8 mouse cellular contexts compared by ENCODE assay signal in genomic region chr4:149955631-149956030, GRCm38 (mm10). TPM values are rescaled to one million over a fixed set of nuclear protein-coding genes. Genes with fewer than 3 reads are reported as not detected.
DNase-seq lines count a peak whose midpoint lies in the region; ATAC-seq lines count a peak whose summit lies in the region.

No protein-coding gene starts in this region.

- peaks cover 5% of the 10 kb centered on the region for H3K4me1 ChIP-seq in lung, embryonic 16.5 days (replicated peaks; ENCODE audit: control insufficient read depth, insufficient read depth, low read length)
- peaks cover 18% of the 10 kb centered on the region for H3K4me1 ChIP-seq in forebrain, embryonic 12.5 days
- H3K4me1 ChIP-seq in limb, embryonic 10.5 days, result peaks cover 49% of the 10 kb centered on the region
- H3K4me1 ChIP-seq in neural tube, embryonic 14.5 days (ENCODE audit: control insufficient read depth, insufficient read depth, low read length), result no peaks in the 10 kb centered on the region

- H3K4me3 ChIP-seq in lung, embryonic 16.5 days (ENCODE audit: low read length), result peak overlapping the region; percentile 41
- H3K4me3 ChIP-seq in forebrain, embryonic 12.5 days (replicated peaks), result peak overlapping the region; percentile 65
- H3K4me3 ChIP-seq in limb, embryonic 10.5 days, result peak overlapping the region; percentile 79
- H3K4me3 ChIP-seq in neural tube, embryonic 14.5 days (ENCODE audit: low read depth, low read length), result peak overlapping the region; percentile 50; the same call in 1 of the 2 replicates

- 9% methylated on average over 15 of the region's 15 CpGs for WGBS in lung, embryonic 16.5 days
- WGBS in forebrain, embryonic 12.5 days, result 17% methylated on average over 15 of the region's 15 CpGs
- 19% methylated on average over 15 of the region's 15 CpGs for WGBS in limb, embryonic 10.5 days
- WGBS in neural tube, embryonic 14.5 days, result 18% methylated on average over 15 of the region's 15 CpGs

- peak overlapping the region; percentile 78 for H3K4me2 ChIP-seq in lung, embryonic 16.5 days (ENCODE audit: low read depth, low read length)
- peak overlapping the region; percentile 99 for H3K4me2 ChIP-seq in forebrain, embryonic 12.5 days
- H3K4me2 ChIP-seq in neural tube, embryonic 14.5 days (ENCODE audit: low read depth, low read length), result peak overlapping the region; percentile 96

- peaks cover 16% of the 10 kb centered on the region for H3K27me3 ChIP-seq in lung, embryonic 16.5 days (ENCODE audit: control insufficient read depth, insufficient read depth, low read depth, low read length)
- peaks cover 62% of the 10 kb centered on the region for H3K27me3 ChIP-seq in forebrain, embryonic 12.5 days
- H3K27me3 ChIP-seq in limb, embryonic 10.5 days (ENCODE audit: low read depth, poor library complexity, severe bottlenecking), result peaks cover 42% of the 10 kb centered on the region
- peaks cover 10% of the 10 kb centered on the region for H3K27me3 ChIP-seq in neural tube, embryonic 14.5 days (ENCODE audit: control insufficient read depth, insufficient read depth, low read length)

- no peak overlapping the region for H3K27ac ChIP-seq in lung, embryonic 16.5 days (ENCODE audit: low read length)
- H3K27ac ChIP-seq in forebrain, embryonic 12.5 days, result no peak overlapping the region
- no peak overlapping the region for H3K27ac ChIP-seq in limb, embryonic 10.5 days
- no peak overlapping the region for H3K27ac ChIP-seq in neural tube, embryonic 14.5 days (ENCODE audit: low read depth, low read length)

- DNase-seq in lung, postnatal 36 days, result no peak
- no peak for DNase-seq in limb, embryonic 10.5 days (ENCODE audit: low spot score)
- no peak for DNase-seq in right cerebral cortex, postnatal 25 days
- no peak for DNase-seq in testis, postnatal 10 days (ENCODE audit: low spot score)
- no peak for DNase-seq in gastrocnemius, postnatal 36 days

- intact Hi-C loops in gastrocnemius, postnatal 36 days (cut with DNase I), result loop anchor here (2.0 to 5.0 kb wide), 2 partner anchors 65 to 203 kb away; no protein-coding TSS in a partner anchor

- H3K36me3 ChIP-seq in lung, embryonic 16.5 days (ENCODE audit: control insufficient read depth, insufficient read depth, low read length), result no peaks in the 10 kb centered on the region
- H3K36me3 ChIP-seq in forebrain, embryonic 12.5 days (replicated peaks), result no peaks in the 10 kb centered on the region
- peaks cover 4% of the 10 kb centered on the region; the same call in 1 of the 2 replicates for H3K36me3 ChIP-seq in limb, embryonic 10.5 days
- H3K36me3 ChIP-seq in neural tube, embryonic 14.5 days (ENCODE audit: control insufficient read depth, insufficient read depth, low read length), result no peaks in the 10 kb centered on the region

- peak overlapping the region; percentile 57; the same call in 1 of the 2 replicates for H3K9ac ChIP-seq in lung, embryonic 16.5 days (ENCODE audit: low read length)
- H3K9ac ChIP-seq in forebrain, embryonic 12.5 days, result no peak overlapping the region
- no peak overlapping the region for H3K9ac ChIP-seq in neural tube, embryonic 14.5 days (replicated peaks; ENCODE audit: low read depth, low read length)

- no peak; the same call in 1 of the 2 replicates for ATAC-seq in lung, embryonic 16.5 days (ENCODE audit: low read depth)
- ATAC-seq in forebrain, embryonic 12.5 days (ENCODE audit: low FRiP score), result no peak
- ATAC-seq in neural tube, embryonic 14.5 days (ENCODE audit: low read depth), result no peak

- no peaks in the 10 kb centered on the region for H3K9me3 ChIP-seq in lung, embryonic 16.5 days (ENCODE audit: control insufficient read depth, low read length)
- H3K9me3 ChIP-seq in forebrain, embryonic 12.5 days, result no peaks in the 10 kb centered on the region
- H3K9me3 ChIP-seq in limb, embryonic 10.5 days (replicated peaks), result no peaks in the 10 kb centered on the region
- H3K9me3 ChIP-seq in neural tube, embryonic 14.5 days (ENCODE audit: control insufficient read depth, low read length), result no peaks in the 10 kb centered on the region

RNA-seq across cellular contexts. Expression of gene Spsb1, which starts 0.8 kb away (rescaled TPM):
- 14.9 and 15.1 TPM in 2 replicates for polyA plus RNA-seq in lung, embryonic 16.5 days (2015; fragmentation: Nextera tagmentation; extraction: Ambion mirVana)
- 8.1 and 9.0 TPM in 2 replicates for polyA plus RNA-seq in forebrain, embryonic 12.5 days (2016; fragmentation: Nextera tagmentation; extraction: Ambion mirVana)
- 13.7 and 18.8 TPM in 2 replicates for polyA plus RNA-seq in limb, embryonic 10.5 days (2016; fragmentation: Nextera tagmentation; extraction: Ambion mirVana)
- 5.9 and 9.4 TPM in 2 replicates for polyA plus RNA-seq in neural tube, embryonic 14.5 days (2014; fragmentation: Nextera tagmentation; extraction: Ambion mirVana)
- 1 to 10 TPM; 5.7 to 8.7 TPM for total RNA-seq in gastrocnemius, postnatal 36 days (2021)

RNA-seq across cellular contexts. Expression of gene H6pd, which starts 53.2 kb away (rescaled TPM):
- 38.3 and 39.6 TPM in 2 replicates for polyA plus RNA-seq in lung, embryonic 16.5 days (2015; fragmentation: Nextera tagmentation; extraction: Ambion mirVana)
- 2.8 and 3.0 TPM in 2 replicates for polyA plus RNA-seq in forebrain, embryonic 12.5 days (2016; fragmentation: Nextera tagmentation; extraction: Ambion mirVana)
- polyA plus RNA-seq in limb, embryonic 10.5 days (2016; fragmentation: Nextera tagmentation; extraction: Ambion mirVana), result 4.5 and 5.6 TPM in 2 replicates
- 2.0 and 3.3 TPM in 2 replicates for polyA plus RNA-seq in neural tube, embryonic 14.5 days (2014; fragmentation: Nextera tagmentation; extraction: Ambion mirVana)
- total RNA-seq in gastrocnemius, postnatal 36 days (2021), result 10 to 100 TPM; 51.9 to 54.1 TPM
